Mouse (Mus musculus) adrenal gland, adult 2 months (tissue): ENCODE results near the gene Cpeb3. TPM values are rescaled to one million over a fixed set of nuclear protein-coding genes. Genes with fewer than 3 reads are reported as not detected.
"Not testable (repeated sequence)": the region's sequence is repeated elsewhere in the genome, so short reads cannot be mapped to it uniquely, and the experiment has no call there.

Source experiments
- DNase-seq: peaks from one replicate; pipeline ENCODE4 v3.0.0; 2021
- polyA plus RNA-seq: library from polyadenylated mRNA; depleted of rRNA; stranded (reverse); fragments of >200 nt; gene quantifications from 2 replicates; pipeline ENCODE4 v1.2.3, GENCODE M21; 2012
- total RNA-seq, 2 experiments: library from RNA; stranded (reverse); gene quantifications; 2 replicates each; pipeline ENCODE4 v1.2.3; 2021

The Cpeb3 gene
- total and polyA plus RNA-seq, 3 experiments = 17.0 to 26.4 (median 17.2) TPM

- no peak for DNase-seq
These were observed 123.9 kb downstream of the Cpeb3 start for GRCm38 (mm10) chr19:37084546-37084945.

DNA sequence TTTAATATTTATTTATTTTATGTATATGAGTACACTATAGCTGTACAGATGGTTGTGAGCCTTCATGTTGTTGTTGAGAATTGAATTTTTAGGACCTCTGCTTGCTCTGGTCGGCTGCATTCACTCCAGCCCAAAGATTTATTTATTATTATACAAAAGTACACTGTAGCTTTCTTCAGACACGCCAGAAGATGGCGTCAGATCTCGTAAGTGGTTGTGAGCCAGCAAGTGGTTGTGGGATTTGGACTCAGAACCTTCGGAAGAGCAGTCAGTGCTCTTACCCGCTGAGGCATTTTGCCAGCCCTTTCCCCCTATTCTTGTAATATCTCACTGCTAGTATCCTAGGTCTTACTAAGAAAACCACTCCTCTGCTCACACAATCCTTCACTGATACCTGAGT is 126.9 kb downstream of the Cpeb3 start:
- DNase-seq = no peak

- DNase-seq = no peak
These were observed 129.2 kb downstream of the Cpeb3 start for GRCm38 (mm10) chr19:37079151-37079550.

DNA sequence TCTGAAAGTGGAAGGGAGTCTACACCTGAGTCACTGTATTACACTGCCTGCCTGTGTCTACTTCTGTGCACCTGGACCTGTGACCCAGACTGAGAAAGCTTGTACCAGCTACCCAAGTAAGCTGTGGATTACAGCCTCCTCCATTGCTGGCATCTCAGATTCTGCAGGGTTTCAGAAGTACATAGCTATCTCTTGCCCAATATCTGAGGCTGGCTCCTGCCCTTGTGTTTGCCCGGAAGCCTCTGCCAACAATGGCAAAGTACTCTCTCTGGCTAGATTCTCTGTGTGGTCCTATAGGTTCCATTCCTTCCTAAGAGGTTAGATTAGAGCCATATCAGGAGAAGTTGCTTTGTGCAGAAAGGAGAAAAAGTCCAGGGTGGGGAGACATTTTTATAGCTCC is 129.8 kb downstream of the Cpeb3 start:
- DNase-seq = peak; percentile 58

DNA sequence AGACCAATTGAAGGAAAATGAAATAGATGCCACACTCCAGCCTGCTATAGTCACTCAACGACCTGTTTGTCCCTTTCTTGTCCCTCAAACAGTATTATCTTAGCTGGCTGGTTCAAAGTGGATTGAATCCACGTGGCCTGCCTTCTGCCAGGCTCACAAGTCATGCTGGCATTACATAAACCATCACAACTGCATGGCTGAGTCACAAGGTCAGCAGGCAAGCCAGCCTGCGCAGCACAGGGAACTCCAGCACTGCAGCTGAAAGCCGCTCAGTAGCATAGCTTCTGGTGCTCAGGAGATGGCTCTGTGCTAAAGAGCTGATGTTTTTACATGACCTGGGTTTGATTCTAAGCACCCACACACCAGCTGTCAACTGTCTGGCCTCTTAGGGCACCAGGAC is 130.3 kb downstream of the Cpeb3 start:
- peak; percentile 90 for DNase-seq

DNA sequence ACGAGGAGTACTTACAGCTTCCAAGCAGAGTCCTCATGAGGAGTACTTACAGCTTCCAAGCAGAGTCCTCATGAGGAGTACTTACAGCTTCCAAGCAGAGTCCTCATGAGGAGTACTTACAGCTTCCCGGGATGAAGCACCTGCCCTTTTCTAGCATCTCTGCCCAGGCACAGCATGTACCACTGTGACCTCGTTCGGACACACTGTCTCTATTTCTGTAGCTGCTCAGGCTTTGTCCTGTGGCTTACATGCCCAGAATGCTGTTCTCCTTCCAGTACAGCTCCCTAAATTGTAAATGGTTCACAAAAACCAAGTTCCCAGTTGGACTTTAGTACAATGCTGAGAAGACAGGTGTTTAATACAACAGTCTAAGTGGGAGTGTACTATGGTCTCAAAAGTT is 131.1 kb downstream of the Cpeb3 start:
- DNase-seq = not testable (repeated sequence)

GRCm38 (mm10) chr19:37076646-37077045 is 131.8 kb downstream of the Cpeb3 start:
- no peak for DNase-seq

DNA sequence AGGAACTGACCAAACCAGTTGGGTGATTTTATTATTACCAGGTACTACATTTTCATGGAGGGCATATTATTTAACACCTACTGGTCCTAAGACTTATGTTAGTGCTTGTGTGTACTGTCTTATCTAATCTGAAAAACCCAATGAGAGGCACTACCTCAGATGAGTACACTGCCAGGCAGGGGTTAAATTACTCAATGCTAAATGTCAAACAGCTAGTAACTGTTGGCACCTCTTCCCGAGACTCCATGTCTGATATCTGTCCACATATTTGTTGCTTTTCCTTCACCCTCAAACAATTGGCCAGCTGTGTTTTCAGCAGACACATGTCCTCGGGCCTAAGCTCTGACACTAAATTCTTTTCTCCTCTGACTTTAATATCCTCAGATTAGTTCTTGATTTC is 132.3 kb downstream of the Cpeb3 start:
- DNase-seq = no peak

DNA sequence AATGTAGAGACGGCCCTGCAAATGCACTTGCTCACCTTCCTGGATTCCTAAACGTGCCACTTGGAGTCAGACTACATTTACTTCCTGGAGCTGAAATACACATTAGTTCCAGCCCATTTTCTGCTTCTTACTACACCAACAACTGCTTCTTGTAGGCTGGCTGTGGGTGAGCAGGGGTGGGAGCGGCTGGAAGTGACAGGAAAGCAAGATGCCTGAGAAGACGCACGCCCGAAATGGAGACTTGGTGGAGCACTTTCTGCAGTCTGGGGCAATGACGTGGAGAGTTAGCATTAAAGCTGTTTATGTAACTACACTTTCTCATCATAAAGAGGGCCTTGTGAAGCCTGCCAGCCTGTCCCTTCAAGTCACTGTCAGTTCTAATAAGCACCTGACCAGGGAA is 132.7 kb downstream of the Cpeb3 start:
- no peak for DNase-seq

DNA sequence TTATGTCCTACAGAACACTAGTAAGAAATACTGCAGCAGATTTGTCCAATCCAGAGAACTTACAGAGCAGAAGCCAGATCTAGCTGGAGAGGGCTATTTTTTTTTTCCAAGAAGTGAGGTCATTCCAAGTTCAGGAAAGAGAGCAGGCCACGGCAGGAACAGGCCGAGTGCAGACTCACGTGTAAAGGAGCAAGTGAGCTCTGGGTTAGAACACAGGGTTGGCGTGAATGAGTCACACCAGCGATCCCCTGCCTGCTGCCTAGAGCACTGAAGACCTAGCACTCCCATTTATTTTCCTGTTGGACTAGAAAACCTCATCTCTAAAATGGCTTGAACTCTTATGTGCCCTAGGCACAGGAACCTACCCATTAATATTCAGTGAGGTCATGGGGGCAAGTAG is 133.7 kb downstream of the Cpeb3 start:
- peak; percentile 61 for DNase-seq

- DNase-seq = no peak
These were observed 134.1 kb downstream of the Cpeb3 start for GRCm38 (mm10) chr19:37074276-37074675.

GRCm38 (mm10) chr19:37072871-37073629 is 135.4 kb downstream of the Cpeb3 start:
- DNase-seq = no peak

DNA sequence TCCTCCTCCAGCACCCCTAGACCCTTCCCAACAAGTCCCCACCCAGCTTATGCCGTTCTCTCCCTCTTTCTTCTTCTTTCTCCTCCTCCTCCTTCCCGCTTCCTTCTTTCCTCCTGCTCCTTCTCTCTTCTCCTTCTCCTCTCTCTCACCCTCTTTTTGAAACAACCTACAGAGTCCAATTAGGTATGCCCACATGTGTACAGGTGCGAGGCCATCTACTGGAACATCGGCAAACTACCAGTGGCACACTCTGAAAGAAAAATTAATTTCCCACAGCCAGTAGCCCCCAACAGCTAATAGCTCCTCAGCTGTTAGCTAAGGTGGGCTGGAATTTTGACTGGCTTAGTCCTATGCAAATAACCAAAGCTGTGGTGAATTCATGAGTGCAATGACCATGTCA is 139.2 kb downstream of the Cpeb3 start:
- no peak for DNase-seq

DNA sequence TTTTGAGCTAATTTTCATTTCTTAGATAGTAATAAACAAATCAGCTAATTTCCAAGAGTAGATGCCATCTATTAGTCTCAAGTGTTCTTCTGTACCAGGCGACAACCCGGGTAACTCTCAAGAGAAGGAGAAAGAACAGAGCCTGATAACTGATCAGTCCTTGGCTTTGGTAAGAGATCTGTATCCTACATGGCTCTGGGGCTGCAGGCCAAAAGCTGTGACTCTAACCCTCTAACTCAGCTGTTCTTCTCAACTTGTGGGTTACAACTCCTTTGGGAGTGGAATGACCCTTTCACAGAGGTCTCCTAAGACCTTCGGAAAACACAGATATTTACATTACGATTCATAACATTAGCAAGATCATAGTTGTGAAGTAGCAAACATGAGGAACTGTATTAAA is 148.3 kb downstream of the Cpeb3 start:
- DNase-seq = no peak

GRCm38 (mm10) chr19:37059623-37060022 is 148.8 kb downstream of the Cpeb3 start:
- DNase-seq = no peak

DNA sequence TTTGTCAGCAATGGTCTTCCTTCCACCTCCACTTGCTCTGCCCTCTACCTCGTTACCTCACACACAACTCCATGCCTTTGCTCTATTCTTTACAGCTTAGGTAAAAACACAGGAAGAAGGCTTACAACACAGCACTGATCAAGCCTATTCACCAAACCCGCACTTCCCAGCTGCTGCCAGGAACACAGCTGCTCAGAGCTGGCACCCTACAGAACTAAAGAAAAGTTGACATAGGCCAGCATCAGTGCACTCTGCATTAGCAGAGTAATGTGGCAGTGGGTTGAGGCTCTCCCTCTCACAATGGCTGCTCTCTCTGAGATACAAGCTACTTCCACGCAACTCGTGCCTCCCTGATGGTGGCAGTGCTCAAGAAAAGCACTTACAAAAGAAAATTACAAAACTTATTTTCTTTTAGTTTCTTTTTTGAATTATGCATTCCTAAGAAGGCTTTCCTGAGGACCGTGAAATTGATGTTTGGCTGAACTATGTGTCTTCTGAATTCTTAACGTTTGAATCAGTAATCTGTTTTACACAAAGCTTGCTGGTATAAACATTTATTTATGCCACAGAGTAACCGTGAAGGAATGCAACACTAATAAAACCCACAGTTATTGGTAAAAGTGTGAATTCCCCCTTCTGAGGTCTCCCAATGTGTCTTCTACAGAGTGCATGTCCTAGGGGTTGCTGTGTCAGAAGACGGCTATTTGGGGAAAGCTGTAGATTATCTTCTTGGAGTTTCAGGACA is 151.1 kb downstream of the Cpeb3 start:
- no peak for DNase-seq

DNA sequence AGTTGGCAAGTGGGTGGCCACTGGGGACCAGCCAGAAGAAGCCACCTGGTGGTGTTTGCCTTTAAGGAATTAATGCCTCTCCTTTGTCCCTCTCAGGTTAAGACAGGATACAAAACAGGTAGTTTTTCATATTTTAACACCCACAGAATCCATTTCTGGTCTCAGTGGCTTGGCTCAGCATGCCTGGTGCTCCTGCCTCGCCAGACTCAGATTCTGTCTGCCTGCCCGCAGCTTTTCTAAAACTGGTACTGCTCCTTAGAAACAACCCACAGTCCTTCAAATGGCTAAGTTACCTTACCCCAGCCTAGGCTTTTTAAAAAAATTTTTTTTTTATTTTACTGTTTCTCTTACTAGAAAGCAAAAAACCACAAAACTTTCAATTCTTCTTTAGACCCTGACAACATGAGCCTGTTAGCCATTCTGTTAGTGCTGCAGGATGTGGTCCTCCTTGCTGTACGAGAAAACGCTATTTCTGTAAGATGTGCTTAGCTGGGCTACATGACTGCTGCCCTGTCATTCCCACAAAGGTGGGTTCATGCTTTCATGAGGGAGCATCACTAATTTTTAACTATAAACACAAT is 152.3 kb downstream of the Cpeb3 start:
- no peak for DNase-seq

- DNase-seq = peak; percentile 66
These were observed 157.6 kb downstream of the Cpeb3 start for GRCm38 (mm10) chr19:37050643-37051345.

GRCm38 (mm10) chr19:37048507-37048906 is 159.9 kb downstream of the Cpeb3 start:
- no peak for DNase-seq

DNA sequence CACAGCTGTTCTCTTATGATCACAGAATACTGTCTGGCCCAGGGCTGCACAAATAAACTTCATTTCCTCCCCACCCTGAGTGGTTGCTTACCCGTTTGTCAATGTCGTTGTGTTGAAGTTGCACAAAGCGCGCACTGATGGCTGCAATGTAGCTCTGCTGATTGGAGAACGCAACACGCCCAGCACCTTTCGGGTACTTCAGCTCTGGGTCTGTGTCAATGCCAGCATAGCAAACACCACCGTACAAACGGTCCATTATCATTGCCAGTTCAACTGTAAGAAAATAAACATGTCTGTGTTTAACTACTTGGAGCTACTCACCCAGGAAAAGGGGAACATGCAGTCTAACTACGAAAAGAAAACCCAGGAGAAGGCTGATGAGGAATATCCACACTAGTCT is 164.0 kb downstream of the Cpeb3 start:
- DNase-seq = no peak

GRCm38 (mm10) chr19:37040906-37041305 is 167.5 kb downstream of the Cpeb3 start:
- no peak for DNase-seq

DNA sequence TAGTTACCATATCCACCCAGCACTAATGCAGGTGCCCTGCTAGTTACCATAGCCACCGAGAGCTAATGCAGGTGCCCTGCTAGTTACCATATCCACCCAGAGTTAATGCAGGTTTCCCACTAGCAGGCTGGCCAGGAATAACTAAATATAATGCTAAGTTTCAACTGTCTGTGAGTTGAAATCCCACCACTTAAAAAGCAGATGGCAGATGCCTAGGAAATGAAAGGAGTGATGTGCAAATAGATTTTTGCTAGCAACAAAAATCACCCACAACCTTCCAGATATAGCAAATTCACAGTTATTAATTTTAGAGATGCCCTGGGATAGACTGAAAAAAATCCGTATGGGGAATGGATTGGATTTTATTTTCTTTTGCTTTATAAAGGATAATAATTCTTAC is 176.0 kb downstream of the Cpeb3 start:
- no peak for DNase-seq

DNA sequence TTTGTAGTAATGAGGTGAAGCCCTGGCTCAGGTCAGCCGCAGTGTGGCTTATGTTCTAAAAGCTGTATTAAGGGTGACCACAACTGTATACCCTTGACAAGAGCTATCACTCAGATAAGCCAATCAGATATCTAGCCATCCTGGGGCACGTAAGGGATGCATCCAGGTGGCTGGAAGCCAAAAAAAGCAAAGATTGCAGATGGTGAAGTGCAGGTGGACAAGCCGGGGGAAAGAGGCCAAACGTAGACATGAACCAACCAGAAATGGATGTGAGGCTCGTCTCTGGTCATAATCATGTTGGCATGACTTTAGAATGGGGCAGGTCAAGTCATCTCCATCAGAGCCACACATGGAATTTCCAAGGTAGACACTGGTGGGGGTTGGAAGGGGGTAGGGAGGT is 177.0 kb downstream of the Cpeb3 start:
- DNase-seq = no peak
